Mouse (Mus musculus): ENCODE results near the gene Tnfsf10.
"Not testable (repeated sequence)": the region's sequence is repeated elsewhere in the genome, so short reads cannot be mapped to it uniquely, and the experiment has no call there.

The Tnfsf10 gene

DNA sequence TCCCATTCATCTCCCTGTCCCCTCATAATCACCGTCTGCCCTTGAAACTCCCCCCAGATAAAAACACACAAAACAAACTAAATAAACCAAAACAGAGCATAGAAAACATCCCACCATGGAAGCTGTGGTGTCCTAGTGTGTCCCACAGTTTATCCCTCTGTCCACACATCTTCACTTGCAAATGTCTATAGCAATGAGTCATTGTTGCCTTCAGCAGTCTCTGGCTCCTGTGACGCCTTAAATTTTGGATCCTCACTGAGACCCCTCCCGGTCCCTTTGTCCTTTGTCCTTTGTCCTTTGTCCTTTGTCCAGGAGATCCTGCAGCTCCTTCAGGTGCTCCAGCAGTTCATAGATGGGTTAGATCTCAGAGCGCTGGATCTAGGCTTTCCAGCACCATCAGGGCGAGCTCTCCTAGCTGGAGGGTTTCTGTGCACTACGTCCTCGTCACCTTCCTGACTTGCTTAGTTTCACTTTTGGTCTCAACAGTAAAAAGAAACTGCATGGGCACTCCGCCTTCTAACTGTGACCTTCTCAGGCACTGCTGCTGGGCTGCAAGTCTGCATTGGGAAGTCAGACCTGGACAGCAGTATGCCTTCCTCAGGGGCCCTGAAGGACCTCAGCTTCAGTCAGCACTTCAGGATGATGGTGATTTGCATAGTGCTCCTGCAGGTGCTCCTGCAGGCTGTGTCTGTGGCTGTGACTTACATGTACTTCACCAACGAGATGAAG is at the start of gene Tnfsf10:
TSS of gene Tnfsf10 (plus strand) at position 470 of the 729 bp plus-strand sequence.
- no peak for DNase-seq

DNA sequence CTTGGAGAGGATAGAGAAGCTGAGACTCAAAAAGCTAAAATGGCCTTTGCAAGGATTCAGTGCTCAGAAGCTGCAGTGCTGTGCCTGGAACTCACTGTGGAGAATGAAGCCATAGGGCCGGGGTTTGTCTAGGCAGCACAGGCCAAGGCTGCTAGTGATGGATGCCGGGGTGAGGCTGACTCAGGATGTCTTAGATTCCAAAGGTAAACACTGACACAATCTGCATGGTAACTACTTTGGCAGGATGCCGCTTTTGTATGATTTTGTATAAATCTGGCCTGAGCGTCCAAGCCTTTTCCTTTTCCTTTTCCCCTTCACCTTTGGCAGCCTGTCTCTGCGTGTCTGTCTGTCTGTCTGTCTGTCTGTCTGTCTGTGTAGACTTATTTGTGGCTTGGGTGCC is 49.5 kb upstream of the Tnfsf10 start:
- DNase-seq: no peak

DNA sequence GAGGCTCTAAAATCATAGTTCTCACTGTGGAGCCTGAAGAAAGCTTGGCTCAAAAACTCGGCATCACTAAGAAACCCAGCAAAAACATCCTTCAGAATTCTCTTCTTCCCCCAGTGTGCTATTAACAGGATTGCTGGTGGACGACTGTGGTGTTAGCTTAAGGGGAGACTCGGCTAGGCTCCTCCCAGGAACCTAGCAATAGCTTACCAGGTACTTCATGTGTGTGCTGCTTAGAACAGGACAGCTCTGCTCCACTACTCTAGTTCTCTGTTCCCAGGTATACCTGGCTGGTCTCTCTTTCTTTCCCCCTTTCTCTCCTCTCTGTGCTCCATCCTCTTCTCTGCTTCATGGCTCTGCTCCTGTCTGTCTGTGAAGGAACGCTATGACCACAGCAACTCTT is 48.9 kb upstream of the Tnfsf10 start:
- DNase-seq: no peak

DNA sequence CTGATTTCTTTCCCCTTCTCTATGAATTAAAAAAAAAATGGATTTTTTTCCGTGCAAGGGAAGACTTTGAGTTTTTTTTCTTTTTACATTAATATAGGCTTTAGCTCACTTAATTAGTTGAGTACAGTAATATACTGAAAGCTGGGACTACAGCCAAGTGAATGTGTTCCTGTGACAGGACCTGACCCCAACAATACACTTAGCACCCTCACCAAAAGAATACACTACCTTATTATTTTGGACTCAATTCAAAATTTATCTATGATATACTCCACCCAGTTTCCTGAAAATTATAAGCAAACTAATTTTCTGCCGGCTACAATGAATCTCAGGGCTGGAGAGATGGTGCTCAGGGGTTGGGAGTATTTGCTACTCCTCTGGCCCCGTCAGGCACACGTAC is 47.7 kb upstream of the Tnfsf10 start:
- no peak for DNase-seq

DNA sequence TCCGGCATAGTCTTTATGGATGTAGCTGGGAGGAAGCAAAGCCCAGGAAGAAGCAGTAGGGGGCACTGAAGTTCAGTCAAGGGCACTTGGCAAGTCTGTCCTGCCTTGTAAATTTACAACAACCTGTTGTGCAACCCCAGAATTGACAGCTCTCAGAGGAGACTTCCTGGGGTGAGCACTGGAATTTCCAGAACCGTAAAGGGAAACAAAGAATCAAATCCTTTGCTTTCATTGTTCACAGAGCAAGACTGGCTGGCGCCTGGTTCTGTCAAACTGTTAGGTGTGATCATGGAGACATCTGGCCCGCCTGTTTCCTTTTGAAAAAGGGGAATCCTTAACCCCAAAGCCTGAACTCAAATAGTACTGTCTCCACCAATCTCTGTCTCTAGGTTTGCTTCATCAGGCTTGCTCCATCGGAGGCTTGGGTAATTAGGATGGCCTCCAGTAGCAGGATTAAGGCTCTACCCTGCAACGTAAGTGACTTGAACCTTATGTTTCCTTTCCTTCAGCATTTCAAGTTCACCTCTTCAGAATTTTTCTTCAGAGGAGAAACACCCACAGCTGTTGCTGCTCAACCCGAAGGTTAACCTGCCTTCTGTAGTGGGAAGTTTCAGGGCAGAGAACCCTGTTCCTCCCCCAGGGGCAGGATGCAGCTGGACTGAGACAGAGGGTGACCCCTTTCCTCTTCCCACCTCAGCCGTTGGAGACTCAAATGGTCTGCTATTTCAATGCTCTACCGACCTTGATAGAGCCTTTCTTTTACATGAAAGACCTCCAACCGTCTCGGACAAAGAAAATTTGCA is 46.5 kb upstream of the Tnfsf10 start:
- DNase-seq: no peak

DNA sequence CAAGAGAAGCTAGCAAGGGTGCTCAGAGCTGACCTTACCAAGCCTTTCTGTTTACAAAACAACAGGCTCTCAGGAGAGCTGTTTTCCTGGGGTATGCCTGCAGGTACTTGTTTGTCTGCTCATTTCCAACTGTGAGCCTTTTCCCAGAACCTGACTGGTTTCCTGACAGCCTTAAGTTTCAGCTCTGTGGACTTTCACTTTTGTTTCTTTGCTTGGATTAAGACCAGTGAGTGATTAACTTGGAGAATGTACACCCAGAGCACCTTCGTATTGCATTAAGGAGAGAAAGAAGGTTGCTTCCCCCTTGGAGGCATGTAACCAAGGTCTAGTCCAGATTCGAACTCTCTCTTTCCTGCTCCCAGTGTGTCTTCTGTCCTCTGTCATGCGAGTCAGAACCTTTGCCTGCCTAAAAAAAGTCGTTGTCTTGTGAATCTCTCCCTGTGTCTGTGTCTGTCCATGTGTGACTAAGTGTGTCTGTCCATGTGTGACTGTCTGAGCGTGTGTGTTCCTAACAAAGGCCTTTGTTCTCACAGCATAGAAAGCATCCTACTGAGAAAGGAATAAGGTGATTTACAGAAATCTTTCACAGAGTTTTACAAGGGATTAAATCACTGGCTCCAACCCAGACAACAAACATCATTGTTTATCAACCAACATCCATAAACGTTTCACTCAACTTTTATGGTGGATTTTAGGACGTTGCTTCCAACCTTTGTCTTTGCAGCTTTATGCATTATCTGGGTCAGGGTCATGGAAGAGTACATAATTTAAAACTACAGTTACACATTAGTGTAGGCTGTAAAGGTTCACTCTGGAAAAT is 43.7 kb upstream of the Tnfsf10 start:
- DNase-seq: no peak

DNA sequence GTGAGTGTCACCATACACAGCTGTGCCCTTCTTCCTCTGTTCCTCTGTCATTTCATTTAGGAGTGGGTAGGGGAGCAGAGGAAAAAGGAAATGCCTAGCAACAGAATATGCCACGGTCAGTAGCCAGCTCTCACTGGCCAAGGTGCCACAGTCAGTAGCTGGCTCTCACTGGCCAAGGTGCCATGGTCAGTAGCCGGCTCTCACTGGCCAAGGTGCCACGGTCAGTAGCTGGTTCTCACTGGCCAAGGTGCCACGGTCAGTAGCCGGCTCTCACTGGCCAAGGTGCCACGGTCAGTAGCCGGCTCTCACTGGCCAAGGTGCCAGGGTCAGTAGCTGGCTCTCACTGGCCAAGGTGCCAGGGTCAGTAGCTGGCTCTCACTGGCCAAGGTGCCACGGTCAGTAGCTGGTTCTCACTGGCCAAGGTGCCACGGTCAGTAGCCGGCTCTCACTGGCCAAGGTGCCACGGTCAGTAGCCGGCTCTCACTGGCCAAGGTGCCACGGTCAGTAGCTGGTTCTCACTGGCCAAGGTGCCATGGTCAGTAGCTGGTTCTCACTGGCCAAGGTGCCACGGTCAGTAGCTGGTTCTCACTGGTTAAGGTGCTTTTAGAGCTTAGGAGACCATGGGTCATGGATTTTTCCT is 37.4 kb upstream of the Tnfsf10 start:
- DNase-seq: not testable (repeated sequence)

DNA sequence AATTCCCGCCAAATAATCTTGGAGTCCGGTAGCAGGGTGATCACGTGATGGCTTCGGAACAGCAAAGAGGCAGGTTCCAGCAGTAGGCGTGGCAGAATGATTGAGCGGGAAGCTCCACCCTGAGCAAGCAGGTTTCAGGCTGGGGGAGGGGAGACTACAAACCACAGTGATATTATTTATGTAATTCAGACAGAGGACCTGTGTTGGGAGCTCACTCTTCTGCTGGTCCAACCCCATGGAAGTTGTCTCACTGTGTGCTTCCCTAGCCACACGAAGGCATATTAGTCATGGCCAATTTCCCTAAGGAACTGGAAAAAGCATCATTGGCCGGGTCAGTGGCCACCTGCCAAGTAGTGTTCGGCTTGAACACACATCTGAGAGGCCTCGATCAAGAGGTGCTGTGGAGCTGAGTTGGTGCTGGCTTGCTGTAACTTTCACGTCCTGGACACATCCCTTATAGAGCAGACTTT is 36.5 kb upstream of the Tnfsf10 start:
- DNase-seq: no peak

DNA sequence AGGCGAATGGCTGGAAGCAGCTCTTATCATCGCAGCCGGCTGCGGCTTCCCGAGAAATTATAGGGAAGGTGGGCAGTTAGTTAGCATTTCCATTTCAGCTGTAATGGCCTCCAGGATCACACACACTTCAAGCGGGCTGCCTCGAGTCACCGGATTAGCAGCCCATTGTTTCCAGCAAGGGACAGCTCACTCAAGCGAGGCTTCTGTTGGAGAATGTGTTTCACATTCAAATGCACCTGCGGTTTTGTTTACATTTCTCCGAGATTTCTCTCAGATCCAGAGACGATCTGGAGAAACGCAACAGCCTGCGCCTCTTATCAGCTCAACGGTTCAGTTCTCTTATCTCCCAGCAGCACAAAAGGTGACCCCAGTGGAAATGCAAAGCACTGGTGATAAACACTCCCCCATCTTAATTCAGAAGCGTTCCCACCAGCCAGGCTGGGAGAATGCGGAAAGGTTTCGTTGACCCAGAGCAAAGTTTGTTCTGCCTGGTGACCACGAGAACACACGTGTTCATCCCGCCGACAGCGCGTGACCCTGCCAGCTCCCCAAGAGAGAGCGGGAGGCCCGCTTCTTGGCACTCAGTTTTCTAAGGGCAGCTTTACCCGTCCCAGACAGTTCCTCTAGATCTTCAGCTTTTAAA is 33.6 kb upstream of the Tnfsf10 start:
- DNase-seq: no peak

DNA sequence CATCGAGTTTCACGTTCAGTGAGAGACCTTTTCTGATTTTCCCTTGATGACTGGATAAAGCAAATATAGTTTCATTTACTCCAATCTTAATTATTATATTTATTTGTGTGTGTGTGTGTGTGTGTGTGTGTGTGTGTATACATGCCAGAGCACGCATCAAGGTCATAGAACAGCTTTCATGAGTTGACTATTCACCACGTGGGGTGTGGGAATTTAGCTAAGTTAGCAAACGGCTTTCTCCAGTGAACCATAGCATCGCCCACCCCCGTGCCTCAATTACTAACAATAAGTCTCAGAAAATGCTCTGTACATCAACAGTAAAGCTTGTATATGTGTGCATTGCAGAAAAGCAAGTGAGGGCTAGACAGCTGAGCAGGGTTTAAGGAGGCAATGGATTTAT is 33.0 kb upstream of the Tnfsf10 start:
- no peak for DNase-seq

DNA sequence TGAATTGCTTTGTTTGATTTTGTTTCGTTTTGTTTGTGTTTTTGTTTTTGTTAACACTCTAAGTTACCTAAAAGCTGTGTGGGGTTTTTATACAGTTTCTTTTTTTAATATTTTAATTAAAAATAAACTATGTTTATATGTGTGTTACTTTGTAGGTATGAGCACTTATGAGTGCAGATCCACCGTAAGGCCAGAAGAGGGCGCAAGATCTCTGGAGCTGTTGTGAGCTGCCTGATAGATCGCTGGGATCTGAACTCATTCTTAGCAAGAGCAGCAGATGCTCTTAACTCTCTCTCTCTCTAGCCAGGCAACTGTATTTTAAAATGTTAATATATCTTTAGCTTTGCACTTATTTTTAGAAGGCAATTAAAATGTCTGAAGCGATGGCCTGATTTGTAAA is 32.6 kb upstream of the Tnfsf10 start:
- no peak for DNase-seq

DNA sequence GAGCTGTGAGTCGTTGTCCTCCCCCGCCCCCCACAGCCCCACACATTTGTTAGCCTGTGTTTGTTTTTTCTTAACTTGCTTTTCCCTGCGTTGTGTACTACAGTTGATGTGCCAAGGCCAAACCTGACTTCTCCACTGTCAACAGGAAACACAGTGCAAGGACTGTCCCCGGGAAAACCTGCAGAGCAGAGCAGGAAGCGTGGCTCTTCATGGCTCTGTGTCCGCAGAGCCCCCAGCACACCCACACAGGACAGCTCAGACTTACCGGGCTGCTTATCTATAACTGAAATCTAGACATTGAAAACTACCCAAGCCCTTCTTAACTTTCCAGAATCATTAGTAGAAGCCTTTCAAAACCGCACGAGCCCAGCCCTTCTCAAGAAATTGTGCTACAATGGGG is 31.8 kb upstream of the Tnfsf10 start:
- no peak for DNase-seq

DNA sequence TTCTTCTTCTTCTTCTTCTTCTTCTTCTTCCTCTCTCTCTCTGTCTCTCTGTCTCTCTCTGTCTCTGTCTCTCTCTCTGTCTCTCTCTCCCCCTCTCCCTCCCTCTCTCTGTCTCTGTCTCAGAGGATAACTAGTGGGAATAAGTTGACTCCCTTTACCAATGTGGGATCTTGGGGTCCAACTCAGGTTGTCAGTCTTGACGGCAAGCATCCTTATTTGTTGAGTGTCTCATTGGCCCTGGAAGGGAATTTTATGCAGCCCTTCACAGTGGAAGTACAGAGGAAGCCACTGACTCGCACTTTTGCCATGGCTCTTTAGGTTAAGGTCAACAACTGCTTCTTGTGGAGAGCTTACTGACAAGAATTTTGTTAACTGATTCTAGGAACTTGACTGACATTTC is 28.5 kb upstream of the Tnfsf10 start:
- DNase-seq: no peak

DNA sequence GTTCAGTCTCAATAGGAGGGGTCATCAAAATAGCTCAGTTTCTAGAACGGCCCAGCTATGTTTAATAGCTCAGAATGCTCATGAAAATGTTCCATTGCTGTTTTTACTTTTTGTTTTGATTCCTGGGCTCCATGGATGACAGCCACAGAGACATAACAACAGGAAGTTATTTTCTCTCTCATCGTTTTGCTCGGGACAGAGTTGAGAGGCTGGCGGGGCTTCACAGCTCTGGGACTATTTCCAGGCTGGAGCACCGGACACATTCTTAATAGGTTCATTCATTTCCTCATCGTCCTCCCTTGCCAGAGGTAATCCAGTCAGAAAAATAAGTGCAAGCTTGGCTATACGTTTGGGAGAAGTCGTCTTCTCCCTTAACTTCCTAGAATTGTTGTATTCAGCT is 27.9 kb upstream of the Tnfsf10 start:
- DNase-seq: no peak

DNA sequence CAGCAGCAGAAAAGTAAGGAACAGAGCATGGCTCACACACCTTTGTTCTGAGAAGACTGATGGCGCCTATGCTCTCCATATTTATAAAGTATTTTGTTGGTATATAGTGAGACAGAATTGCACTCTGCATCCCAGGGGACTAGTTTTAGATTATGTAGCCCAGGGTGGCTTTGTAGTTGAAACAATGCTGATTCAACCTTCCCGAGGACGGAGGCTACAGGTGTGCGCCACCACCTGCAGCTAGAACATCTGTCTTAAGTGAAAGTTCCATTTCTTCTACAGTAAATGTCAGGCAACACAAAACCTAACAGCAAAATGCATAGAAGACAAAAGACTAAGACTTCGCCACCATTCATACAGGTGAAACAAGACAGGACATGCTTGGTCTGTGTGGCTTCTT is 26.5 kb upstream of the Tnfsf10 start:
- no peak for DNase-seq

DNA sequence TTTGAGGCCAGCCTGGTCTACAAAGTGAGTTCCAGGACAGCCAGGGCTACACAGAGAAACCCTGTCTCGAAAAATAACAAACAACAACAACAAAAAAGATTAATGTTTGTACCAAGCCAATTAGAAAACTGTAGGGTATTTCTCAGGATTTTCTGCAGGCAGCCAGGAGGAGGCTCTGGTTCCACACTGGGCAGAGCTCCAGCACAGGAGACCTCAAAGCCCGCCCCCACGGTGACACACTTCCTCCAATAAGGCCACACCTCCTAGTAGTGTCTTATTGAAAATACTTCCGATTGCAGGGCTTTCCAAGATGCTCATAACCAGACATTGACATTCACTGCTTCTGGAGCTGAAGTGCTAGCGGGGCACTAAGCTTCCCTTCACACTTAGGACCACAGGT is 25.9 kb upstream of the Tnfsf10 start:
- DNase-seq: not testable (repeated sequence)

DNA sequence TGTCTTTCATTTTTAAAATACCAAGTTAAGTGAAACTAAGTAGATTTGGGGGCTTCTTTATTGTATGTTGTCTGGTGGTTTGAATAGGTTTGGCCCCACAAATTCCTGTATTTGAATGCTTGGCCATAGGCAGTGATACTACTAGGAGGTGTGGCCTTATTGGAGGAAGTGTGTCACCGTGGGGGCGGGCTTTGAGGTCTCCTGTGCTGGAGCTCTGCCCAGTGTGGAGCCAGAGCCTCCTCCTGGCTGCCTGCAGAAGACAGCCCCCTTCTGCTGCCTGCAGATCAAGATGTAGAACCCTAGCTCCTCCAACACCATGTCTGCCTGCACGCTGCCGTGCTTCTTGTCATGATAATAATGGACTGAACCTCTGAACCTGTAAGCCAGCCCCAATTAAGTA is 25.4 kb upstream of the Tnfsf10 start:
- DNase-seq: not testable (repeated sequence)

DNA sequence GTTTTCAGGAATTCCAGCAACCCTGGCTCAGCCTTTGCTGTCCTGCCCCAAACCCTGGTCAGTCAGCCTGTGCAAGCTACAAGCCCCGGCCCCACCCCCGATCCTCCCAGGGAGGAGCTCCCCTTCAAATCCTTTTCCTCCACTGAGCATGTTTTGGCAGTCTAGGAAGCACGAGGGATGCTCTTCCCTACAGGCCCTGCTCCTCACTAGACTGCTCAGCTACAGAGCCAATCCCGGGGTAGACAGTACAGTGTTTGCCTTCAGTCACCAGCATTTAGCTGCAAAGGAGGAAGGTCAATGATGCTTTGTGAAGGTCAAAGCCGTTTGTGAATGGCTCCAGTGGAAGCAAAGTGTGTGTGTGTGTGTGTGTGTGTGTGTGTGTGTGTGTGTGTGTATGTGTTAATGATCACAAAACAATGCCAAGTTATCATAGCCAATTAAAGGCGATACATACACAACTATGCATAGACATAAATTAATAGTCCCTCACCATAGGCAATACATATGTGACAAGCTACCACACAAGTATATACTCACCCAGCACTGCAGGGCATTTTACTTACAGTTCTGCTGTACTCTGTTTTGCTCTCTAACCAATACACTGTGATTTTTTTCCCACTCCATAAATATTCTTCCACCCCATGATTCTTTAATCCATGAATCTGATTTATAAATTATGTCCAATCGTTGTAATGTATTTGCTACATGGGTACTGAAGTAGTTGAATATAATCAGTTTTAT is 23.0 kb upstream of the Tnfsf10 start:
- no peak for DNase-seq

DNA sequence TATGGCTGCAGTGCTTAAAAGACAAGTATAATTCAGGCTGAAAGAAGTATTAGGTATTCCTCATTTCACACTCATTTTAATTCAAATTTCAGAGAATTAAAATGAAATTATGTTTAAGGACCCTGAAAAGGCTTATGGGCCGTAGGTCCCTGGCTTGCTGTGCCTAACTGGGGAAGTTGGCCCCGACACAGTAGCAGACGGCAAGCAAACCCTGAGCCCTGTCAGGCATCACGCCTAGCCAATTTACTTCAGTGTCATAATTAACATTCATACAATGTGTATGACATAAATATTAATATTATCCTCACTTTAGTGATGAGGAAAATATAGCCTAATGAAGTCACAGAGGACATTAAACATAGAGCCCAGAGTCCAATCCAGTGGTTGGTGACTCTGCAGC is 16.4 kb upstream of the Tnfsf10 start:
- DNase-seq: no peak

DNA sequence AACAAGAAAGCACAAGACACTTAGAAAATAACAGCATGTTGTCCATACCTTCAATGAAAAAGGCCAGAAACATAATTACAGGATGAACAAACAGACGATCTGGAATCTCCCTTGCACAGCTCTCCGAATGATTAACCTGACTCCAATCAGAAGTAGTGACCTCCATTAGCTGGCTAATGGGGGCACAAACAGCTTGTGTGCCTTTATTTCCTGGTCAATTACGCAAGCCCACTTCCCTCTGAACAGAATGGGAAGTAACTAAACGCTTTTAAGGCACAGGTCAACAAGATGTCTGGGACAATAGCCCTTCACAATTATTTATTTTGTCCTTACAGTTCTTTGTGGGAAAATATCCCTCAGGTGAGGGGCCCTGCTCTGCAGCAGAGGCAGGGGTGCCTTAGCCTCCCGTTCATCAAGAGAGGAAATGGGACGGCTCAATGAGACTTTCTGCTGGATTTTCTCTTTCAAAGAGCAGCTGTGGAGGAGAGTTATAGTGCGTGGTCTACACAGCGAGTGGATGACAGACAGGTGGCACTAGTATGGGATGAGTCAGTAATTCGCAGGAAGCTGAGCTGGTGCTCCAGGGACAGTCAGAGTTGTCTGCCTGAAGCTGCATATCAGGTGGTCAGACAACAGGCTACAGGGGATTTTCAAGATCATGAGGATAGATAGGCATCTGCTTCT is 14.3 kb upstream of the Tnfsf10 start:
- DNase-seq: no peak

DNA sequence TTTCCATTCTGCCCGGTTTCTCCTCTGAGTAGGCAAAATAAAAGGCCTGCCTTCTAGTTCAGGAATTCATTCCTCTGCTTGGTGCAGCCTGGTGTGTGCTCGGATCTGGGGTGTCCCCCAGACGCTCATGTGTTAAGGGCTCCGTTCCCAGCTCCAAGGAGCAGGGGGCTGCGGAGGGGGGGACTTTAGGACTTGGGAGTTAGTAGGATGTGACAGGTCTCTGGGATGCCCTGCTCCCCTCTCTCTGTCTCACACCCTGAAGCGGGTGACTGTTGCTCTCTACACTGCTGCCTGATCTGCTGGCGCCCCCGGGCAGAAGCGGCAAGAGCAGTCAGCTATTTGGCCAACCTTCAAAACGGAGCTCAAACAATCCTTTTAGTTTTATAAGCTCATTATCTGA is 10.0 kb upstream of the Tnfsf10 start:
- DNase-seq: no peak
